Mouse (Mus musculus) frontal cortex, adult (tissue): ENCODE measurements around the gene Tssk6.

Experiments used
- ATAC-seq: cut with Nextera tagmentation; 2 replicates; pipeline ENCODE4 v1.9.2; 2017; ENCODE audit warnings: mild to moderate bottlenecking, moderate library complexity, mixed read lengths; ENCODE audit not compliant: low TSS enrichment

The Tssk6 gene

DNA sequence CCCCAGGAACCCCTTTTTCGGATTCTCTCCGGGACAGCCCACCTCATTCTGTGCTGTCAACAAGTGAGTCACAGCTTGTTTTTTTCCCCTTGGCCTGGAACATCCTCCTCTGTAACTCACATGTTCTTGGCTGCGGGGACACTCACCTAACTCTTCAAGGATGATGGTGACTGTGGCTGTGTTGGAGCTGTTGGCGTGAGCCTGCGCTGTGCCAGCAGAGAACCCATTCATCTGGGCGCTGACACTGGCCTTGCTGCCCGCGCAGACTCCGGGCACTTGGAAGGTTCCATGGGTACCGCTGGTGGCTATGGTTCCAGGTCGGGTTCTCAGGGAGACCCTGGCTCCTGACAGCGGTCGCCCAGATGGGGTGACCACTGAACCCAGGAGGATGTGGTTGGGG lies 17.8 kb upstream of the Tssk6 start:
- no peak for ATAC-seq

DNA sequence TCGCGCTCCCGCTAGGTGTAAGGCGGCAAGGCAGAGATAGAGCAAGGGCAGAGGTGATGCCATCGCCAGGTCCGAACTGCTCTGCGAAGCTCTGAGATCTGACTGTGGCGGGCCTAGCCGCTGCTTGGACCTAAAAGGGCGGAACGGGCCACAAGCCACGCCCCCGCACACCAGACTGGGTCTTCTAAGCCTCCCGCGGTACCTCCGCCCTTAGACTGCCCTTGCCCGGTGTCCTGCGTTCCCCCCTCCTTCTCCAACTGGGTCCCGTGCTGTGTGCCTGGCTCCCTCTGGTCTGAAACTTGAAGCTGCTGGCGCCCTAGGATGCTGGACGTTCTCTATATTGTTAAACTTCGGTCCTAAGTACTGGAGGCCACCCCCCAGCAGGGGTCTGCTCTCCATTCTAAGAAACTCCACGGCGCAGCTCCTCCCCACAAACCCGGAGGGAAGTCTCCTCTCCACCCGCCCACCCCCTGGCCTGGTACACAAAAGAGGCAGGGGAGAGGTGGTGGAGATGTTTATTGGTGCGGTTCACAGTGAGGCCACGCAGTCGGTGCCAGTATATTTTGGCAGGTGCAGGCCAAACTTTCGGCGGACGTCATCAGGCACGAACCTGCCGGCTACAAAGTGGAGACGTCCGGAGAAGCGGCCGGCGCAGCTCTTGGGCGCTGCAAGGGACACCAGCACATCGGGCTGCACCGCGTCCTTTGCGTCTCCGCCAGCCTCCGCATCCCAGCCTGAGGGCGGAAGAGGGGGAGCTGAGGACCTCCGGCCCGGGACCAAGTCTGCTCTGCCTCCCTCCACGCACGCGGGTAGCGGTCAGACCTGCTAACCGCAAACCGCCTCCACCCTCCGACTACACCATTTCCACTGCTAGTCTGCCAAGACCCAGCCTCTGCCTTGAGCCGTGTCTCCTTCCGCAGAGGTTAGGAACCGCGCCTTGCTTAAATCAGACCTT lies 14.4 kb upstream of the Tssk6 start, which contains the start of gene Cilp2:
Gene Cilp2 (minus strand): TSS at position 399 of the 955 bp plus-strand sequence.
- no peak for ATAC-seq

DNA sequence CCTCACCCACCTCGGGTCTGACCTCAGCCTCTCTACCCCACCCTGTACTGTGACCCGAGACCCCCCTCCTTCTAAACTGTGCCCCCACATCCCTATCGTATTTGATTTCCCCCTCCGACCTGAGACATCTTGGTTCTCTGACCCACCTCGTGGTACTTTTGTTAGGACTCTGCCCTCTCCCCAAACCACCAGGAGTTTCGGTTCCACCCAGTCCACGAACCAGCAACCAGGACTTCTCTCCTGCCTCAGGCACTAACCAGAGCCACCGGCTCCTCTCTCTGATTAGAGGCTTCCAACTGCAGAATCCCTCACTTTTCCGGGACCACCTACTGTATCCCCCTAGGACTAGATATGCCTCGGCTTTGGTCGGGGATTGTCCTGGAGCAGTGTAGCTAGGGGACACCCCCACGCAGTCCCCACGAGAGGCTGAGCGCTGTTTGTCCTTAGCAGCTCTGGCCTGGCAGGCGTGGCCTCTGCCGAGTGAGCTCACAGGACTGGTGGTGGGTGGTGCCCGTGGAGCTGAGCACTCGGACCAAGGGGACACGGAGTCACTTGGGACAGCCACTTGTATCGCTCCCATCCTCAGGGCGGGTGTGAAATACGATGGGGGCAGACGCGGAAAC lies 13.6 kb upstream of the Tssk6 start:
- ATAC-seq = no peak

DNA sequence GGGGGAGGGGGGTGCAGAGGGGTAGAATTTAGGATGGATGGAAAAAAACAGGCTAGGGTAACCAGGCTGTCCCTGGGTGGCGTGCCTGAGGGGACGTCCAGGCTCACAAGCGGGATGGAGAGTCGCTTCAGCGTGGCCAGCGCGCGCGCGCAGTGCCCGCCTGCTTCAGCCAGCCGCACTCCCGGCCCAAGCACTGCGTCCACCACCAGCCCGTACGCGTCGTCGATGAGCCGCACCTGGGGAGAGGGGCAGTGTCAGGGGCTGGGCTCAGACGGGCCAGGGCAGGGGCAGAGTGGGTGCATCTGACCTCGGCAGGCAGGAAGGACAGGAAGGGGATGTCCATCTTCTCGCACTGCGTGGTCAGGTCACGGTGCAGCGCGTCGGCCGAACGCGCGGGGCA lies 13.1 kb upstream of the Tssk6 start:
- no peak for ATAC-seq

DNA sequence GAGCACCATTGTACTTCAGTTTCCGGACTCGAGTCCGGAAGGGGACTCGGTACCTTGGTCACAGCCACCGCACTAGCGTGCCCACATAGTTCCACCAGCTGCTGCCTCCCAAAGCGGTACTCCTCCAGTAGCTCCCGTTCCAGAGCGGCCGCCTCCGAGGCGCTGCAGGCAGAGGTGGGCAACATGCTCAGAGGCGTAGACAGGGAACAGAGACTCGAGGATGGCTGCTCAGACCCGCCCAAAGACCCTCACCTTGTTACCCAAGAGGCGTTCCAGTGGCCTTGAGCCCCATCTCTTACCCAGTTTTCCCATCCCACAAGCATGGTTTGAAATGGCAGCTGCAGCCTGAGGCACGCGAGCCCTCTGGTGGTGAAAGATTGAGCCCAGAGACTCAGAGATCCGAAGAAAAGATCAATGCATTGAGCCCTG lies 11.2 kb upstream of the Tssk6 start:
- ATAC-seq = peak; percentile 74

DNA sequence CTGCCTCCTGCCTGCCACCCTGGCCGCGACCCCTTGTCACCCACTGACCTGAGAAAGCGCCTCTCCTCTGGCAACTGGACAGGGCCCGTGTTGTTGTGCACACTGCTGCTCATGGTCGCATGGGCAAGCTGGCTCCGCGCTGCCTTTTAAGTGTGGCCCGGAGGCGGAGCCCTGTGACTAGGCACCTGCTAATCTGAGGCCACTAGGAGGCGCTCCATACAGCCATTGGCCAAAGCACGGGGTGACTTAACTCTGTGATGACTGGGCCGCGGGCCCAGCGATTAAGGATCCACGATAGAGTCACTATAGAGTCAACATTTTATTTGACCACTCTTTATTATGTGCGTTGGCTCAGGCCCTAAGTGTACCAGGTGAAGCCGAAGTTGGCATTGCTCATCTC lies 8.1 kb upstream of the Tssk6 start:
- 0 out of 2 replicates have a peak, but pooled peaks have one; percentile 5 for ATAC-seq

DNA sequence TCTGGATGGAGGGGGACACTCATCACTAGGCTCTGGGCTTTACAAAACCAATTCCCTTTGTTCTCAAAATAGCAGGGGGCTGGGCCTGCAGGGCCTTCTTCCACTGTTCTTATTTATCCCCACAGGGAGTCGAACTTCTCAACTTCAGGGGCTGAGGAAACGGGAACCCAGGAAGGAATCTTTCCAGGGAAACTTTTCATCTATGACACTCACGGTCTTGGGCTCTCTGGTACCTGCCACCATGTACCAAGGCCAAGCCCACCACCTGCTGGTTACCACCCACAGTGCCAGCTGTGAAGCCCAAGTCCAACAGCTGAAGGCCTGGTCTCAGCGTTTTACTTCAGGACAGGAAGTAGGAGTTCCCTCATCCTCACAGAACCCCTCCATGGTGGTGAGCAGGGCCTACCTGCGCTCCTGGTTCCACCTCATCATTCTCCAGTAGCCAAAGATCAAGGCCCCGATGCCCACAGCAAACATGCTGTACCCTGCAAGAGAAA lies 7.1 kb upstream of the Tssk6 start:
- no peak for ATAC-seq

DNA sequence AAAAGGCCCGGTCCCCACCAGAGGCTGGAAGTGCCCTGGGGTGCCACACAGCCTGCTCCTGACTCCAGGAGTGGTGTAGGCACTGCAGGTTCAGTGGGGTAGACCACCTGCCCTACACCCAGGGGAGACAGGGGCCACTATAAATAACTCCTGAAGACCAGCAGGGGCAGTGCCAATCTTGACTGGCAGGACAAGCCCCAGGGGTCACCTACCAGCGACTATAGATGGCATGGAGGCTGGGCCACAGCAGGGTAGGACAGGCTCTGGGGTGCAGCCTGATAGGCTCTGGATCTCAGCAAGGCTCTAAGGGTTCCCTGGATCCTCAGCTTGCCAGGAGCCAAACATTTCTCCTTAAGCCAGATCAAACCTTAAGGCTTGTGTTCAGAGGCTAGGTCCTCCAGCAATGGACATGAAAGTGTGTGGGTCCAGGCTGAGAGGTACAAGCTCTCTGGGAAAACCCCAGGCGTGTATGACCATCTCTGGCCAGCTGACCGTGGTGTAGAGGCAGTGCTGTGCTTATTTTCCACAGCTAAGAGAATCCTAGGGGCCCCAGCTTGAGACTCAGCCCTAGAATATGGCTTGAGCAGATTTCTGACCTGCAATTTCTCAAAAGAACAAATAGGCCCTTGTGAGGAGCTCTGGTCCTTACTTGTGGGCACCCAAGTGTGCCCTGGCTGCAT lies 6.1 kb upstream of the Tssk6 start:
- ATAC-seq = no peak

DNA sequence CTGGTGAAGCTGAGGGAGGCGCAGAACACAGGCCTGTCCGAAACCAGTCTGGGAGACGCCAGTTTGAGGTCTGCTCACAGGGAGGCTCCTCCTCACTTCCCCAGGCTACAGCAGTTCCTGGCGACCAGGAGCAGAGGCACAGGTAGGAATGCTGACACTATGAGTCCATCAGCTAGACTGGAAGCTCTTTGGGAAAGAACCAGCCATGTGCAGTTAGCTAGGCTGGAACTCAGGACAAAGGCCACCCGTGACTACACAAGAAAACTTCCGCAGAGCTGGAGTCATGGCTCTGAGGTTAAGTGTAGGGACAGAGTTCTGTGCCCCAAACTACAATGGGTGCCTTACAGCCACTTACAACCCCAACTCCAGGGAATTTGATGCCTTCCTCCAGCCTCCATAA lies 4.1 kb upstream of the Tssk6 start:
- no peak for ATAC-seq

DNA sequence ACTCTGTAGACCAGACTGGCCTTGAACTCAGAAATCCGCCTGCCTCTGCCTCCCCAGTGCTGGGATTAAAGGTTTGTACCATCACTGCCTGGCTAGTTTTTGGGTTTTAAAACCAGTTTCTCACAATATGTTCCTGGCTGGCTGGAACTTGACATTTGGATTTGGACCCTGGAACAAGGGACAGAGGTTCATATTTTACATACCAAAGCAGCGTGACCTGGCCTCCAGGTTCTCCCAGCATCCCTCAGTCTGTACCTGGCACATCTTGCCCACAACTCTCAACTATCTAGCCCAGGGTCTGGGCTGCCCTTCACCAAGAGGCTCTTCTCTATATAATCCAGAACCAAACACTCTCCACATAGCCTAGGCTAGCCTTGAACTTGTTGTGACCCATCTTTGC lies 2.1 kb upstream of the Tssk6 start:
- ATAC-seq = no peak

DNA sequence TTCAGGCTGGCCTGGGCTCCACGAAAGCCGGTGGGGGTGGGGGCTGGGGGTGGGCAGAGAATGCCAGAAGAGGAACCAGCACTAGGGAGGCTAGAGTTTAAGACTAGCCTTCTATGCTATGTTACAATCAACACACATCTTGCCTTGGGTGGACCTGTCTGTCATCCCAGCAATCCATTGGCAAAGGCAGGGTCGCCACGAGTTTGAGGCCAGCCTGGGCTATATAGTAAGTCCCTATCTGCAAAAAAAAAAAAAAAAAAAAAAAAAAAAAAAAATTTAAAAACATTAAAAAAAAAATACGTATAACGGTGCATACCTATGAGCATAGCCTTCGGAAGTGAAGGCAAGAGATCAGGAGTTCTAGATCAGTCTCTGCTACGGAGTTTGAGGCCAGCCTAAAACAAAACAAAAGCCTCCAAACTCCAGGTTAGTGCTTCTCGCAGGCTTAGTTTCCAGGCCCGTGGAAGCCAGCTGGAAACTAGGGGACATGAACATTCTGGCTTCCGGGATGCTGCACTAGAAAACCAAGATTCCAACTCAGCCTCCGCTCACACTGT lies 1.0 kb upstream of the Tssk6 start:
- no peak for ATAC-seq

DNA sequence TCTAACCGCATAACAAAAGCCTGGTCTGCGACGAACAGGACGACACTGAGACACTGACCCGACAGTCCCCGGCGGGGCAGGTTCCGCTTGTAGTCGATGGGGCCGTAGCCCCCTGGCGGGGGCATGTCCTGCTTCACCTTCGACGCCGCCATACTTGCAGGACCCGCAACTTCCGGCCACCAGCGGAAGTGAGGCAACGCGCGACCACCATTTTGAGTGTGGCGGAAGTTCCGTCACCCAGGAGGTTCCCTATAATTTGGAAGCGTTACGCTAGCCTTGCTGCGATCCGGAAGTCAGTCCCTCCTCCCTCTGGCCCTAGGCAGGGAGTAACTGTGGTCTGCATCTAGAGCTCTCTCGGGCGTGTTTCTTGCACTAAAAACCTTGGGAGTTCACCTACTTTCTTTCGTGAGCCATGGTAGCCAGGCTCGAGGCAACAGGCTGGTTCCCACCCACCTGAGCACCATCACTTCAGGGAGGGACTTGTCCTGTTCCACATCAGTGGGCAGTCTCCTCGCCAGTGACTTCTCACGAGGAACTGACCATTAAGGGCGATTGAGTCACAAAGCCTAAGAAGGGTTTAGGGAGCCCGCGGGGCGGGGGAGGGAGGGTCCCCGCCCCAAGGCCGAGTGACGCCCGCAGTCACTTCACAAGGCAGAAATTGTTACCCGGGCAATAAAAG lies 361 bp upstream of the Tssk6 start:
- ATAC-seq = peak; percentile 70

DNA sequence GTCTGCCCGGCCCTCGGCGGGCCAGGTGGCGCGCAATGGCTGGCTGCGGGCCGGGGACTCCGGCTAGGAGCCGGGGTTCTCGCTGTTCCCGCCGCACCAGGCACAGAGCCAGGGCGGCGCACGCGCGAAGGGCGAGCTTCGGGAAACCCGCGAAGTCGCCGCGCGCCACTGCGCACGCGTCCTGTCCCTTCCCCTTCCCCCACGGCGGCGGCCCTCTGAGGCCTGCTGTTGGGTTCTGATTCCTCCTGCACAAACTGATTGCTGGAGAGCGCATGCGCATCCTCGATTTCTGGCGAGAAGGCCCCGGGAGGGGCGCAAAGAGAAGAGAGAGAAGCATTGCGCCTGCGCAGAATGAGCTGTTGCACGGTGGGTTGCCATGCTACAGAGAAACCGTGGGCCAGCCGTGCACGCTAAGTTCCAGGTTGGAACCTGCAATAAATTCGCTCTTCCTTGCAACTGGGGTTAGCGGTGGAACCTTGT lies 1.1 kb downstream of the Tssk6 start:
- ATAC-seq = peak; percentile 69

DNA sequence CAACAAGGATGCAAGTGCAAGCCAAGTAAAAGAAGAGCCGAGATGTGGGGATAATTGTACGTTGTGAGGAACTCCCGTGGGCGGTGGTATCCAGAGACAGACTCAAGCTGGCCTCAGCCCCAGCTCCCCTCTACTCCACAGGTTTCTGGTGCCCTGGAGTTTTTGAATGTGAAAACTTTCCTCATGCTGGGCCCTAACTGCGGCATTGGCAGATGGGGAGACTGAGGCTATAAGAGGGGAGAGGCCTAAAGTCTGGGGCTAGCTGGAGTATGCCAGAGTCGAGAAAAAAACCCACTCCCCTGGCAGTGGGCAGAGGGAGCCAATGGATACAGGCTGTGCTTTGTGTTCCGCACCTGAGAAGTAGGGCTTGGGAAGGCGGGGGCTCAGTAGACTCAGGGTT lies 2.1 kb downstream of the Tssk6 start:
- ATAC-seq = no peak

DNA sequence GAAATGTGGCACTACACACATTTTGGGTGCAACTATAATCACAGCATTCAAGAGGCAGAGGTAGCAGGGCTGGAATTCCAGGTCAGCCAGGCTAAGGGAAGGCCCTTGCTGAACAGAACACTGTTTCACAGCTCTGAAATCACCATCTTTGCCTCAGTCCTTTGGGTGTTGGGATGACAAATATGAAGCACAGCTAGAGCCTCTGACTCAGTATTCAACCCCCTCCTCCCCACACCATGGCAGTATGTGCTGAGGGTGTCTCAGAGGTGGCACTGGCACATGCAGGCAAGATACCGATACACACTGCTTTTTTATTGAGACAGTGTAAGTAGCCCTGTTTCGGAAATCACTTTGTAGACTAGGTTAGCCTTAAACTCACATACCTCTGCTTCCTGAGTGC lies 4.3 kb downstream of the Tssk6 start:
- no peak for ATAC-seq

DNA sequence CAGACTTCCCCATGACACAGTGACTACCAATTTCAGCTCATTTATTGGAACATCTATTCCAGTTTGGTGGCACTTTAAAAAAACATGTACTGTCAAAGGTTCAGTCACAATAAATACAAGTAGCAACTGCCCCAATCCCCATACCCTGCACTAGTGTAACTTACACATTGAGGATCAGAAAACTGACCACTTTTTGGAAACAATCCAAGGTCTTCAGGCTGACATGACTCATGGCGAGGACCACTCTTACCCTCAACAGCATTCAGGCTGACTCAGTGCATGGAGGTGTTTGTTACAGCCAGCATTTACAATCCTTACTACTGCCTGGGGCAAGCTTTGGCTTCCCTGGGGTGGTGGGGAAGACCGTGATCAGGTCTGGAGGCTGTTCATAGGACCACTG lies 5.1 kb downstream of the Tssk6 start:
- ATAC-seq = no peak

DNA sequence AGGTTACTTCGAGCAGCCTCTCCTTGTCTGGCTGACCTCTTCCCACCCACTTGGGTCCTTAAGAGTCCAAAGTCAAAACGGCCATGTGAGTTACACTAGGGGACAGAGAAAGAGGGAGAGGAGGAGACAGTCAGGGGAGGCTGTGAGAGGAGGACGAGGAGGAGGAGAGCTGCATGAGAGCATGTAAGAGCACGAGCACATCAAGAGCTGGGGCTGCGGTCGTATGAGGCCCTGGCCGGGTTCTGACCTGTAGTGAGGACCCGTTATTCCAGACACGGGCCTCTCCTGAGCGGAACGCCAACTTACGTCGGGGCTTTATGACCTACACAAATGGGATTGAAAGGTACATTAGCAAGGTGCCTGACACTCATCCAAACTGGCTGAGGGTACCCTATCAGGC lies 9.9 kb downstream of the Tssk6 start:
- ATAC-seq = no peak

DNA sequence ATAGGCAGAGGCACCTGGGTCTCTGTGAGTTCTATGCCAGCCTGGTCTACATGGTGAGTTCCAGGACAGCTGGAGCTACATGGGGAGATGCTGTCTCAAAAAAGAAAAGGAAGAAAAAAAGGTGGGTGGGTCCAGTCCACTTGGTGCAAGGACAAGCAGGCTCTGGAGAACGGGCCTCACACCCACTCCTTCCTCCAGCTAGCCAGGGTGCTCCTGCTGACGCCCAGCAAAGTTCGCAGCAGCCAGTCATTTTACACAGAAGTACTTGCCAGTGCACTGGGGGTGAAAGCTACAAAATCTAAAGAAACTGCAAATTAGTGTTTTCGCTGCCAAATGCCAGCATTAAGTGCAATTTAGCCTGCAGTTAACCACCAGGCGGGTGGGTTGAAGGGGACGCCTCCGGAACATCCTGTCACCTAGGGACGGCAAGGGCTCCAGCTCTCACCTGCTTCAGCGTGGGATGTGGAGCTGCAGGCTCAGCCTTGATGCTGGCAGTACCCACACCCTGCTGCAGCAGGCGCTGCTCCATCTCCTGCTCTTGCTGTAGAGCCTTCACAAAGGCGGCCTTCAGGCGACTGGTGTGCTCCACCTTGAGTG lies 10.6 kb downstream of the Tssk6 start:
- ATAC-seq = peak; percentile 78

DNA sequence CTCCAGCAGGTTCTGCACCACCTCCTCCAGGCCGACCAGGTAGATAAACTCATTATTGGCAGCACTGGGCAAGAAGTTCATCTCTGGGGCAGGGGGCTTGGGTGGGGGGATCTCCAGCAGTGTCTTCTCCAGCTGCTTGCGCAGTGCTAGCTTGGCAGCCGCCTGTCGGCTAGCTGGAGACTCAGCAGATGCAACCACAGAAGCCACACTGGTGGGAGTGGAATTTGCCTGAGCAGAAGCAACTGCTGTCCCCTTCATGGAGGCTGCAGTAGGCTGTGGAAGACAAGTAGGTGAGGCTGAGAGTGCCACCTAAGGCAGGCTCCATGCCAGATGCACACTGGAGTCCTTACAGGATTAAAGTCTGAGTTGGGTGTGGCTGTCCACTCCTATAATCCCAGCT lies 12.5 kb downstream of the Tssk6 start:
- ATAC-seq = no peak

DNA sequence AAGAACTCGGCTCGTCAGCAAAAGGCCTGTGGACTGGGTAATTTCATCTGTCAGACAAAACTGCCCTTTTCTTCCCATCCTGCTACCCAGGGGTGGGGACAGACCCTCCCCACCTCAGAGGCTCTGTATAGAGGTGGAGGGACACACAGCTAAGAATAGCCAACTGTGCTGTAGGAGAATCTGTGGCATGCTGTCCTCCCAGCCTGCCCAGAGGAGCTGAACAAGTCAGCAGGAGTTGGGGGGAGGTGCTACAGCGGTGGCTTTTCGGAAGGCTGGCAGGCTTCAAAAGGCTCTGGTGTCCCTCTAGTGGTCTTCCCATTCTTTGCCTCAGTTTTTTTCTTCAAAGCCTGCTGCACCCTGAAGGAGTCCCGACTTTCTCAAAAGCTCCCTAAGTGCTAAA lies 13.8 kb downstream of the Tssk6 start:
- peak; percentile 41 for ATAC-seq

DNA sequence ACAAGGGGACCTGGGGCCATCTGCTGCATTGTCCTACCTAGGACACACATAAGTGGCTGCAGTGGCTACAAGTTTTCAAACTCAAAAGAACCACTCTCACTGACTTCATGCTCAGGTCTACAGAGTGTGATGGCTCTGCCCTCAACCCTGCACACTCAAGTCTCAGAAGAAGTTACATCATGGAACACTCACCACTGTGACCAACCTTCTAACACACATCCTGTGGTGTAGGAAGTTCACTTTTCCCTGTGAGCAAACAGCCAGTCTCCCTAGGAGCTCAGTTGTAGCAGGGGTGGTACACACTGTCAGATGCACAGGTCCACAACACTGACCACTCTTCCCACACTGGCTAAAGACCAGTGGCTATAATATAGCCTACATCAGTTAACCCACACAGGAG lies 16.5 kb downstream of the Tssk6 start:
- ATAC-seq = no peak
